Mouse (Mus musculus) stomach, postnatal 0 days (tissue): ENCODE measurements at regions not wholly inside any gene's neighbourhood (a gene's known extent, or its start where the extent isn't known, plus 50 kb on each side); places are given as distances from the start of the nearest gene placed in this dataset.

Source experiments
- CTCF ChIP-seq: IDR thresholded peaks from 2 replicates; pipeline ENCODE4 v1.5.1; 2016; ENCODE audit warnings: antibody characterized with exemption, low read depth, mild to moderate bottlenecking, moderate library complexity
- EP300 ChIP-seq: optimal IDR thresholded peaks from 2 replicates; pipeline ENCODE3; 2016; ENCODE audit warnings: antibody characterized with exemption

DNA sequence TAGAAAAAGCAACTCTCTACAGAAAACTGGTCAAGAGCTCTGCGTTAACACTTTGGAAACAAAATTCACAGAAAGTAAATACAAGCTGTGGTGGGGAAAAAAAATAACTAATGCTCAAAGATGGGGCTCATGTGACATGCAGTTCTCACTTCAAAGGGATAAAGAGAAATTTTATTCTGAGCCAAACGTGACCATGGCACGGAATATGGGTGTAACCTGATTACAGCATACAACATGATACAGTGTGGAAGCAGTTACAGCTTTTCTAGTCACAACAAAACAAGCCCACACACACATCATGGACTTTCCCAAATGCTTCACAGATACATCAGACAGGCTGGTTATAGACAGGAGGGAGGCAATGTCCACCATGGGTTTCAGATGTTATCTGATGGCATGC is 86.5 kb upstream of the Tspan5 start:
- TF ChIP-seq EP300 (no peak), CTCF (no peak)
